Mouse (Mus musculus): Measurements from ENCODE around the gene Me1.

DNA sequence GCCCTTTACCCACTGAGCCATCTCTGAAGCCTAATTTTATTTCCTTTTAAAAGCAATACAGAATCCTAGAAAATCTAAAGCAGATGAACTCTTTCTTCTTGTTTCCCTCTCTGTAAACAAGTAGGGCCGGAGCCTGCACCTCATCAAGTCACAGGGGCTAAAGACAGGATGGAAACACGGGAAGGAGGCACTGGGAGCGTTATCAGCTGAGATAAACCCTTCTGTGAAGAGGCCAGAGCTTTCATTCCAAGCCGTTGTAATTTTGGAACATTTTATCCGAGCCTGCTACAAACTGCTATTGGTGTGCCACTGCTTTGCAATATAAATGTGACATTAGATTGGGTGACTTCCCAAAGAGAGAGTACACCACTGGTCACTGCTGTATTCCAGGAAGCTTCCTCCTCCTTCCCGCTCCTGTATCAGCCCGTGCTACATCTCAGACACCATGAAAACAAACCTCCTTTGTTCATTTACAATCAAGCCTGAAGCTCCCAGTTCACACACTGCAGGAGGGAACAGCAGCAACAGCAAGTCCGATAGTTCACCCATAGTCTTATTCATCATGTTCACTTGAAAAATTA is 95.9 kb downstream of the Me1 start:
- TF ChIP-seq CTCF (IDR thresholded peaks at IDR 0.05; ENCODE audit: borderline replicate concordance, insufficient read depth, low read depth, low read length) (no peak), POLR2A (IDR thresholded peaks at IDR 0.05; ENCODE audit: borderline replicate concordance, insufficient read depth, low read length) (no peak)

All from cerebellum, adult 2 months (tissue).